Mouse (Mus musculus): ENCODE data around the gene Gm31571.
"Not testable (repeated sequence)": the region's sequence is repeated elsewhere in the genome, so short reads cannot be mapped to it uniquely, and the experiment has no call there.

Gene Gm31571

GRCm38 (mm10) chrY:22051253-22051652 lies at the start of gene Gm31571:
Gm31571 (minus strand) TSS chrY:22051353.
- not testable (repeated sequence) for DNase-seq (ENCODE audit: low spot score in 2 of 2)

Data from cerebellum, postnatal 4 days (tissue).